Mouse (Mus musculus): ENCODE measurements around the gene Ptprc.

Ptprc gene

DNA sequence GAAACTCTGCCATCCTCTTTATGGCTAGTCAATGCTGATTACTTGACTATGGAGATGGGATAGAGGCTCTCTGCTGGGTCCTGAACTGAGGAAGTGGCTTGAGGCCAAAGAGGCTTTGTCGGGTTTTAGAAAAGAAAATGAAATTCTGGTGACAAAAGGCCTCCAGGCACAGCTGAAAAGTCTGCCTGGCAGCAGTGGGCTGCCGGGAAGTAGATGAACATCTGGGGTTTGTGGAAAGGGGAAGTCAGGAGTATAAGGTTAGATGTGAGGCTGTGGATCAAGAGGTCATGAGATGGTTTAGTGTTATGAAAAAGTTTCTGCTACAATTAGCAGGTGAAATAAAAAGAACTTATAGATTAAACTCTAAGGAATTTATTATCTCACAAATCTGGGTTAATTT is 29.9 kb downstream of the Ptprc start:
- DNase-seq = no peak

DNA sequence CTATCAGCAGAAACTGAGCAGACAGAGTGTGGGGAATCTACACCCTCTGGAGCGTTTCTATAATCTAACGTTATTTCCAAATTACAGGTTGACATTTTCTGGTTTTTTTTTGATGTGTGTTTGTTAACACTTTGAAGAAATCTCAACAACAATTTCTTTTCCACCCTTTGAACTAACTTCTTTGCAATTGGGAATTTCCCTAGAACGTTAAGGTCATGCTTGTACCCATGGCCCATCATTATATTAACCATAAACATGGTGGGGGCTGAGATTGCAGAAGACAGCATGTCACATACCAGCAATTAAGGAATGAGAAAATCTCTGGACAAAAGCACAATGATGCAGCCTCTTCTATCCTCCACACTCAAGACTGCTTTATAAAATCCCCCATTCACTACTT is 30.4 kb downstream of the Ptprc start:
- no peak for DNase-seq

DNA sequence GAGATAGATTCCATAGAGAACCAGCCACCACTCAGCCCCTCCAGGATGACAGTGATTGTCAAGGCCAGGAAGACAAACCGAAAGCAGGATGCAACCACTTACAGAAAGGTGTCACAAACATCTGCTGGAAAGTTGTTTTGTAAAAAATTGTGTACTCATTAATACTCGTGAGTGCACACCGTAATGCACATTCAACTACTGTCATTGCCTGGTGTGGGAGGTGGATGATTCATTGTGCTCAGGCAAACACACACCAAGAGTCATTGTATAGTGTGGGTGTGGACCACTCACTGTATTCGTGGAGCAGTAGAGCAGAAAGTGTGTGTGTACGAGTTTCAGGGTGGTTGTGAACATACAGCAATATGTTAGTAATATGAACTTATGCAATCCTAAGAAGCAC is 31.1 kb downstream of the Ptprc start:
- no peak for DNase-seq

DNA sequence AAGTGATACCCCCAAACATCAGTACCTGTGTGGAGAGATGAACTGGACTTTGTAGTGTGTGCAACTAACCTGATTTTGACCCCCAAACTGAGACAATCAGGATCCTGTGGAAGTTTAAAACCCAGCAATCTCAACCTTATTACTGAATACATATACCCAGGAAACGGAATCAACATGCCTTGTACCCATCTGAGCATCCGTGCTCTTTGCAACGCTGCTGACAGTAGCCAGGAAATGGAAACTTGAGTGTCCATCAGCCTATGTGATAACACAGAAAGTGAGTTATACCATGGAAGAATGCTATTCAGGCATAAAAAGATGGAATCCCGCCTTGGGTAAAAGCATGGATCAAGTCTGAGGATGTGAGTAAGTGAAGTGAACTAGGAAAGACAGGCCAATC is 34.7 kb downstream of the Ptprc start:
- DNase-seq = no peak

DNA sequence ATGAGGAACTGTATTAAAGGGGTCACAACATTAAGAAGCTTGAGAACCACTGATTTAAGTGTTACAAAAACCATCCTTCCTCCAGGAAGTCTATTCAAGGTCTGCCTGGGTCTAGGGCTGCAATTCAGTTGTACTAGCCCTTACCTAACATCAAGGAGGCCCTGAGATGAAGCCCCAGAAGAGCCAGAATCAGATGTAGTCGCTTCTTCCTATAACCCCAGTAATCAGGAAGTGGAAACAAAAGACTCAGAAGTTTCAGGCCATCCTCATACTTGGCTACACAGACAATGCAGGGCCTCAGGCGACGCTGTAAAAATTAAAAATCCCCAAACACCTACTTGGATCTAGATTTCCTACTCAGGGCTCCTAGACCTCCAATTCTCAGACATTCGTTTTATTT is 37.8 kb downstream of the Ptprc start:
- no peak for DNase-seq

DNA sequence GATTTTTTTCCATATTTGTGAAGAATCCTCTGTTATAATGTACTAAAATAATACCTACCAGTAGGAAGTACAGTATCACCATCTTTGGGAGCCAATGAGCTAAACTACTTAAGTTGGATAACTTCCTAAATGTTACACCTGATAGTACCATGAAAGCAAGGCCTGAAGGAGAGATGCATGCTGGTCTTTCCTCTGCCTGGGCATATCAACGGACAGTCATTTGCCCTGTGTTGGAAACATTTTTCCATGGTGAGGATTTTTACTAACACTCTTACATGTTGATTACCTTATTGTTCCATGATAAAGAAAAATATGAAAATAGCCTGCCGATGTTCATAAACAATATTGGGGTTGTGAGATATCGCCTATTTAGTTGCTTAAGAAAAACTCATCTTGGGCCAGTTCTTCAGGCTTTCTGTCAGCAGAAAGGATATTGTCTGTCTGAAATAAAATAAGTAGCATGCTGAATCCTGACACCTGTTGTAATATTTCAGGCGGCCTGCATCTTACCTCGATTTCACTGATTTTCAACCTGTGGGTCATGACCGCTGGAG is 38.4 kb downstream of the Ptprc start:
- no peak for DNase-seq

DNA sequence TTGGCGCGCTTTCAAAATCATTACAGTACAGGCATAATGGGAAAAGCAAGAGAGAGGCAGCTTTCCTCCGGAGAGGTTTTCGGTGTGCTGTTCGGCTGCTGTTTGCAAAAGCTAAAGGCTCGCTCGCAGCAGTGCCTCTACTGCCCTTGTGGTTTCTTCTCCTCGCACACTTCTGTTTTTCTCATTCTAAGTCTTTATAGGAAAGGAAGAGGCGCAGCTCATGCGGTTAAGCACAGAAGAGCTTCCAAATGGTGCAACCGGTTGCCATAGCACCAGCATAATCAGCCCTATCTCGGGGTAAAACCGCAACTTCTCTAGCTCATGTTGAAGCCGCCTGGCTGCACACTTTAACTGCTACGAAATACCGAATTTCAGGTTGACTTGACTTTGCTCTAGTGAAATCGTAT is 39.1 kb downstream of the Ptprc start:
- DNase-seq = peak; percentile 42

DNA sequence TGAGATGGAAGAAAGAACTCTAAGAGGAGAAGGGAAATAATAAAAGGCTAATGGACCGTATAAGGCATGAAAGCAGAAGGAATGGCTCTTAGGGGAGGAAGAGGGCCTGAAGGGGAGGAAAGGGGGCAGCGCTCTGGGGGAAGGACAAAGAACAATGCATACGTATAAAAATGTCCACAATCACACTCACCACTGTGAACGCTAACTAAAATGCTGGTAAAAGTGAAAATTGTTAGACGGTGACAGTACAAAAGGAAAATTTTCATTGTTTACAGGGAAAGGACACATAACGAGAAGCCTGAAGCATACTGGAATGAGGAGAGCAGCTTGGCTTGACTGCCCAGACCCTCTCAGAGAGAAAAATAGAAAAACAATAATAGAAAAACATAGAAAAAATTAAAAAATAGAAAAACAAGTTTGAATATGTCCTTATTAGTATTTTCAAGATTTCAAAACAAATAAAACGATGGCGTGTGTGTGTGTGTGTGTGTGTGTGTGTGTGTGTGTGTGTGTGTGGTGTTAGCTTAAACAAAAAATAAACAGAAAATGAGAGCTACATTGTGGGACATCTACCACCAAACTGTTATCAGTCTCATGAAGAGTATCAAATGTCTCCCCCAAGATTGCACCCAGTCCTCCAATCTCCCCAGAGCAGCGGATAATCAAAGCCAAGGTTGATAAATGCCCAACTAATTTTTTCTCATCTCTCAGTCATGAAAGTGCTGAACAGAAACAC is 39.7 kb downstream of the Ptprc start:
- no peak for DNase-seq

DNA sequence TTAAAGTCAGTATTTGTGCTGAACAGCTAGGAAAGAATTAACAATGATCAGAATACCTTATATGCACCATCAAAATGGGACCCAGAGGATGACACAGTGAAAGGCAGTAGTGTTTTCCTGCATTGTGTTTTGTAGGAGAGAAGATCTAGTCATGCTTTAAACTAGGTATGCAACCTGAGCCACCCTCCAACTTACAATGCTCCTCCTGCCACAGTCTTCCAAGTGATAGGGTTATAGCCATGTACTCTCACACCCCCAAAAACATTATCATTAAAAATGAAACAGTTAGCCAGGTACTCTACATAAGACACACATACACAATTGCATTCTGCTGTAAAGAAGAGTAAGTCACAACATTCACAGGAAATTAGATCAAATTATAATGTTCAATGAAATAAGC is 40.4 kb downstream of the Ptprc start:
- no peak for DNase-seq

DNA sequence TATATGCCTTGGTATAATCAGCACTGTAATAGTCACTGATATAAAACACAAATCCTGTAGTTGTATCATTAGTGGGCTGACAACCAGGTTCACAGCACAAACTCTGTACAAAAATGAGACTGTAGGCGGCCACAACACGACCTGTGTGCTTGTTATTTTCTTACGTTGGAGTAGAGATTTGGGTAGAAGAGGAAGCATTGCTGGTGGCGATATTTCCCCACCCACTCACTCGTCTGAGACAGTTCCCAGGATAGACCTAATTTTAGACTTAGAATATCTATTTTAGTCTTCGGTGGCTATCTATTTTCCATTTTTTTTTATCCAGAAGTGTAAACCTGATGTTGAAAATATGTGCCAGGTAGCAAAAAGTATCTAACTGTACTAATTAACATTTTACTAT is 41.2 kb downstream of the Ptprc start:
- no peak for DNase-seq

DNA sequence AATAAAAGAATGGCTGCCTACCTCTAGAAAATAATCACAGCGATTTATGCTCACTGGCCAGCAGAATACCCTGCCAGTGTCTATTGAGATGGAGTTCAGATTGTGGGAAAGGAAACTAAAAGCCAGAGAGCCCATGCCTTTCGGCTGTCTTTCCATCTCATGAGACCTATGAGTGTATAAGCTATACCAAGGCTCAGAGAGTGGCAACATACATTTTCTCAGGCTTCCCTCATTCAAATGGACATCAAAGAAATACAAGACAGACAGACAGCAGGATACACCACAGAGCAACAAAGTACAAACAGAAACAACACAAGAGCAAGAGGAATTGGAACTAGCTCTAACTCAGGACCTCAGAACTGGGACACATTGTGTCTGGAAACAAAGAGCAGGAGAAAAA is 43.8 kb downstream of the Ptprc start:
- DNase-seq = no peak

DNA sequence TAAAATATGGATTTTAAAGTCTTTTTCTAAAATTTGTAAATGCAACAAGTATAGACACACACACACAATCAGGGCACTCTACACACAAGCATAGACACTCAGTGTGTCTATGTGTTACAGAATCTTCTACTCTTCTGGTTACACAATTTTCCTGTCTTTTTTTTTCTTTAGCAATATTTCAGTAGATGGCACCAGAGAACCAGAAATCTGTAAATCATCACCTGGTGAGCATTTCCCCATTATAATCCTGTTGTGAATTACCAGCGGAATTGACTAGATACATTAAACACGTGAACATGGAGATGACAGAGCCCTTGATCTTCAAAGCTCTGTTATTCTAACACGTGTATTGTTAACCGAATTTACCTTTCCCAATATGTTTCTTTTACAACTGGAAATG is 45.4 kb downstream of the Ptprc start:
- DNase-seq = no peak

DNA sequence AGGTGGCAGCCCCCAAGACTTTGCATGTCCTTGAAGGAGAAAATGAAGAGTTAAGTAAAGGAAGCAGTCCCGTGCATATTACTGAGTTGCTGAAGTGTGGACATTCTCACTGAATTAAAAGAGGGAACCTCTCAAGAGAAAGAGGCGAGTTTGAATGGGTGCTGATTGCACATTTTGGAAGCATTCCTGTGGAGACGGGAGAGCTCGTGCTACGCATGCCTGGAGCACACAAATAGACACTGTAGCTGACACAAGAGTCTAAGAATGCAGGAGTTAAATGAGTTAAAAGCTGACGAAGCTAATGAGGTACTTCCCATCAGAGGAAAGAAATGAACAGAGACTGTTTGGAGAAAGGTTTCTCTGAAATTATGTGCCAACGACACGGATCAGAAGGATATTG is 48.7 kb downstream of the Ptprc start:
- DNase-seq = no peak

DNA sequence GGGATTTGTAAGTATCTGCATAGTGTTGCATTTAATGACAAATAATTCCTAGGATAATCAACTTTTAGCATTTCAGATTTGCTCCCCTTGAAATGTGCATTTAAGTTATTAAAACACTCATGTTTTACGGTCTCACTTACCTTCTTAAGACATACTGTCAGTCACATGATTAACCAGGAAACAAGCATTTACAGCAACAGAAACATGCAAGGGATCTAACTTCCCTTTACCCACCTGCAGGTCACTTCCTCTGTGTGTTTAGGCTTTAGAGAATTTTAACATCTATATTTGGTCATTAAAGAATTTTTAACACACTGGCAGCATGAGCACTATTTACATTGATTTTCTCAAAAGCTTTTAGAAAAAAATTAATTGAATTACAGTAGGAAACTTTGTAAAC is 50.2 kb downstream of the Ptprc start:
- DNase-seq = no peak

DNA sequence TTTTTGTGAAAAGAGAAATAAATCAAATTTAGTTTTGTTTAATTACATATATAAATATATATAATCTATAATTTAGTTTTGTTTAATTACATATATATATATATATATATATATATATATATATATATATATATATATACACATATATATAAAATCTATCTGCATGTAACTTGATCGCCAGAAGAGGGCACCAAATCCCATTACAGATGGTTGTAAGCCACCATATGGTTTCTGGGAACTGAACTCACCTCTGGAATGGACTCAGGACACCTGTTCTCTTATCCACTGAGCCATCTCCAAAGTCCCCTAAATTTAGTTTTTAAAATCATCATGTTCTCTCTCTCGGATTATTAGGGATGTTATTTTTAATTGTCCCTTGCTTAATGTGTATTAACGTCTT is 51.6 kb downstream of the Ptprc start:
- no peak for DNase-seq

DNA sequence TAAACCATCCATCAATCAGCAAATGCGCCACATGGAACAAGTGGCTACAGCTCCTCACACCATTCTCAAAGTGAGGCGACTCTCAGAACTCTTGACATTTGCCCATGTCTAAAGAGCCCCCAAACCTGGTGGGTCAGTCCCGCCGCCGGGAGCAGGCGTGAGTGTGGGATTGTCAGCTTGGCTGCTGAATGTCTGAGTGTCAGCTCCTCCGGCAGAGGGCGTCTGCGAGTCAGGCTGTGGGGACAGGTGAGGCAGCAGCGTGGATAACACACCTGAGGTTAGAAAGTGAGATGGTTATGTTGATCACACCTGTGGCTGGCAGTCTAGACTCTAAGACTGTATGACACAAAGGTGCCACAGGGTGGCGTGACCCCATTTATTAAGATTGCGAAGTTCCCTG is 55.6 kb downstream of the Ptprc start:
- DNase-seq = no peak

DNA sequence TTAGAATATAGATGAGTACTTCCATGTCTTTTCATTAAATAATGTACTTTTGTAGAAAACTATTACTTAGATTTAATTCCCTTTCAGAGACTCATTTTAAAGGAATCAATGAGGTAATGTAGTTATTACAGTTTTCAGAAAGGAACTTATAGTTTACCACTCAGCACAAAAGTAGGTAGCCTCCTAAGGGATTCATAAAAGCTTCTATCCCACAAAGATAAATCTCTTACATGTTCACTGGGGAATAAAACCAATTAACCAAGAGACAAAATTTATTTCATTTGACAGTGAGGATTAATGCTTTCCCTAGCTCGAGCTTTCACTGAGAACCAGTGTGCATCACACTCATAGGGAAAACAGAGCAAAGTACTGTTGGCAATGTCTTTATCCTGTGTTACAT is 82.3 kb downstream of the Ptprc start:
- DNase-seq = no peak

DNA sequence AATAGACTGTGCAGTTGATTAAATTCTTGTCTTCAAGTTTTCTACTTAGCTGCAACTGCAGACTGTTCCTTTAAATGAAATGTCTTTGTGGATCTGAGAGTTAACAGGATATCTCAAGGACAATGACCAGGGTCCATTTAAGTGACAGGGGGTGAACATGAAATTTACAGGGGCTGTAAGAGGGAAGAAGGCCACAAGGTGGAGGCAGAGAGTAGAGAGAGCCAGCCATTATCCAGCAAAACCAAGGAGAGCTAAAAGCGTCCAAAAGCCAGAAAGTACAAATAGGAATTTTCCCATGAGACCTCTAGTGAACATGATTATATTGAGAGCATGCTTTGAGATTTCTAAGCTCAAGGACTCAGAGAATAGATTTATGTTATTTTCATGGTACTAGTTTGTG is 89.7 kb downstream of the Ptprc start:
- peak; percentile 37 for DNase-seq

DNA sequence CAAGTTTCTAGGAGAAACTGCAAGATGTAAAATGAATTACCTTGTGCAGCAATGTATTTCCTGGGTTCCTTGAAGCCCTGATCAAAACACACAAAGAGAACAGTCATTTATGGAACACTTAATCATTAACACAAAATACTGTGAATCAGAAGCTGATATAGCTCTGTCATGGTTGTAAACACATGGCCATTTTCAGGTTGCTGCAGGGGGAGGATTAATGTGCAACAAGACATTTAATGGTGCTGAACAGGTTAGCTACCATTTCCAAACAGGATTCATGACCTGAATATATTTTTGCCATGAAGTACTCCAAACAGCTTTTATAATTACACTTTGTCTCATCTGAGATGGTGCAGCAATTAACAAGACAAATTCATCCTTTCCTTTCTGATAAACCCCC is 91.8 kb downstream of the Ptprc start:
- DNase-seq = no peak

DNA sequence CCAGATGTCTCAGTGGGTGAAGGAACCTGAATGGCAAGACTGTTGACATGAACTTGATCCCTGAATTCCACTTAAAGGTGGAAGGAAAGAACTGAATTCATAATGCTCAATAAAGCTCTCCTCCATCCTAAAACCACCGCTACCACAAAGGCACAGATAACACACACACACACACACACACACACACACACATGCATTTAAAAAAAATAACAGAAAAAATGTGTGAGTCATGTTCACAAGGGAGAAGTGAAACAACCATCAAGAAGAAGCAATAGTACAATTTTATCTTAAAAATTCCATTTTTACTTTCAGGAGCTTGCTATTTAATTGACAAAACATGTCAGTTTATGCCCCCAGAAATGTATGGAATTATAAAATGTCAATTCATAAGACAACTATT is 95.2 kb downstream of the Ptprc start:
- DNase-seq = no peak

DNA sequence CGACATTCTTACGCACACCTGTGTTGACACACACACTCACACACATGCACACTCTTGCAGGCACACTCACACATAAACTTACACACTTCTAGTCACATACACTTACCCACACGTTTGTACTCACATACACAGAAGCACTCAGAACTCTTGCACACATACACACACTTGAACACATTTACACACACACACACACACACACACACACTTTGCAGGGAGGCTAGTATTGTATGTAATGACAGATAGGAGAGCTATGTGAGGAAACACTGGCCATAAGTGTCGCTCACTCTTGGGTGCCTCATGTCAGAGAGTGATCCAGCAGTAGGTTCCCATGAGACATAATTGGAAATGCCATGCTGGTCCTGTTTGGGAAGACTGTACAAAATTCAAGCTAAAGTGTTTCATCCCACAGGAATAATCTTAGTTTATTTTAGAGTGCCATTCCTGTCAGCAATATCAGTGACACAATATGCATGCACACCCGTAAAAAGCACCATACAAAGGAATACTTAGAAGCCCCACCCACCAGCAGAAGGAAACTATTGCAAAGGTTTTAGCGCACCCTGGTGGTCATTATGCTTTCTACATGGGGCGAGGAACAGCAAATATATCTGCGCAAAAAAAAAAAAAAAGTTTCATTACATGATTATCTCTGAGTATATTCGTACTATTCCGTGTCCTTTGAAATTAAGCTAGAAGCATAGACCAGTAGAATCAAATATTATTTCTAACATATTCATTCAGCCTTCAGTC is 131.1 kb downstream of the Ptprc start:
- peak; percentile 87 for DNase-seq

DNA sequence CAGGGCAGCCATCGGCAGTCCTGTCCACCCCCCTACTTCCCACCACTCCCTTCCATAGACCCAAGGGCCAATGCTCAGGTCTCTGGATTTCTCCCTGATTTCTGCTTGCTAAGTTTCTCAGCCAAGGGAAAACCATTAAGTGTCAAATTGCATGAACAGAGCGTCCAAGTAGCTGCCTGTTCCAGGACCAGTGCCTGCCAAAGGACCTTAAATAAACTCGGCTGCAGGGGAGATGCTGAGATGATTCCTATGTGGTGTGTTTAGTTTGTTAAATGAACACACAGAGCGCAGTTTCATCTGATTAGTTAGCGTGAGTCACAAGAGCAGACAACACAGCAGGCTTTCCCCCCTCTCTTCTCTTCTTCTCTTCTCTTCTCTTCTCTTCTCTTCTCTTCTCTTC is 135.0 kb downstream of the Ptprc start:
- no peak for DNase-seq

DNA sequence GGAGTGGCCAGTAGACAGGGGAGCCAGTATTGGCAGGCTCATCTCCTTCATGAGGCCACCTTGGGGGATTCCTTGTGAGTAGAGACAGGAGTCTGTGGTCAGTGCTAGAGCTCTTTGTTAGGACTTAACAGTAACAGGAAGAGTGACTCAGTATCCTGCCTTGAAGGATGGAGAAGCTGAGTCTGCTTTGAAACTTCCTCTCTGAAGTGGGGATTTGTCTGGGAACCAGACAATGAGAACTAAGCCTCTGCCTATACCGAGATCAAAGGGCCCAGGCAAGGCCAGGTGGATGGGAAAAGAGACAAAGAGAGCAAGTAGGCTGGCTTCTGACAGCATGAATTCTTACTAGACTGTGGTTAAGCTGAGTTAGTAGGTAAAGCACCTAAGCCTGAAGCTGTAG is 136.3 kb downstream of the Ptprc start:
- DNase-seq = no peak

DNA sequence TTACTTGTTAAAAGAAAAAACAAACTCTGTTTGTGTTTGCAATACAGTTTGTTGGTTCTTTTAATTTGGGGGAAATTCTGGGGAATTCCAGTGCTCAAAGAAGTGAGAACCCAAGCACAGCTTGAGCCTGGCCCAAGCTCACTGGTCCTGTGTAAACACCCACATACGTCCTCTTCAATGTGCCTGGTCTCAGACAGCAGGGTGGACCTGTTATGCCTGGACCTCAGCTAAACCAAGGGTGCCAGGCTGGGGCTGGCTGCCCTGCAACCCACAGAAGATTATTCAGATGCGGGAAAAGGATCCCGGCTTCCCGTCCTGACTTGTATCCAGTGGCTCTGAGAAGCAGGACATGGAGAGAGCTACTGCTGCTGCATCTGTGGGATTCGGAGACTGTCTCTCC is 138.0 kb downstream of the Ptprc start:
- no peak for DNase-seq

DNA sequence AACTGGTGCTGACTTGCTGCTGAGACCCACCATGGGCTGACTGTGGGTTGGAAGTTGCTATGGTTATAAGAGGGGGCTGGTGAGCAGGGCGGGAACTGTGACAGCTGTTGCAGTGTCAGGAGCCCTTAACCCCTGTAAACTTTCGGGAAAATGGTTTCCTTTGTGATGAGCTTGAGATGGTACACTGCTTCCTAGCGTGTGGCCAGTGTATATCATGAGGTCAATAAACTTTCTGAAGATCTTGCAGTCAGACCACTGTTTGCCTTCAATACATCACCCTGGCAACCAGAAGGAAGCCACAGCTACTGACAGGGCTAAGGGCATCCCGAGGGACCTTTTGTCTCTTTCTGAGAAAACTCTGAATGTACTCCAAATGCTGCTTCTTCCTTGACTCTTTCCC is 145.9 kb downstream of the Ptprc start:
- no peak for DNase-seq

Data from right cerebral cortex, postnatal 14 days (tissue).